Mouse (Mus musculus): ENCODE measurements around the gene Usp15. TPM values are rescaled to one million over a fixed set of nuclear protein-coding genes. Genes with fewer than 3 reads are reported as not detected.

The Usp15 gene
- polyA plus RNA-seq, 1 experiment: 51.8 TPM

- no peak for TF ChIP-seq POLR2A (IDR thresholded peaks at IDR 0.05; ENCODE audit: extremely low read depth, insufficient read depth, low read length)
- no peak for TF ChIP-seq CTCF (IDR thresholded peaks at IDR 0.05; ENCODE audit: extremely low read depth, insufficient read depth, low read length)
- Histone ChIP-seq H3K4me3 (ENCODE audit: insufficient read depth, low read length) (no peak overlapping the region), H3K4me1 (ENCODE audit: control insufficient read depth, insufficient read depth, low read length) (peaks cover 5% of the 10 kb centered on the region), H3K27ac (ENCODE audit: insufficient read depth, low read length) (no peak overlapping the region)
Measured at GRCm38 (mm10) chr10:123183743-123184142, 13.1 kb downstream of the Usp15 start.

DNA sequence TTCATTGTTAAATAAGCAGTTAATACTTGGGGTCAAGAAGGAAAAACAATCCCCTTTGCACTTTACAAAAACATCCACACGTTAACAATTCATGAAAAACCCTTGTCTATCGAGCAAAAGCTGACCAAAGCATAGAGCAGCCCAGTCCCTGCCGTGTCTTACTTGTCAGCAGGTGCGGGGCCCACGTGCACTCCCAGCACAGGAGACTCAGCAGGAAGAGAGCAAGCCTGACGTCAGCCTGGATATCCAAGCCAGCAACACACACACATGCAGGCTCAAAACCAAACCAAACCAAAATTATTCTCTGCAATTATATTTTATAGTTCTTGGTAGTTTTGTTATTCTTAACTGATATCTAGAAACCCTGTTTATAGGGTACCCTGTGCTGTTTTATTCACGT lies 13.6 kb downstream of the Usp15 start:
- no peak overlapping the region for H3K27ac ChIP-seq (ENCODE audit: insufficient read depth, low read length)
- no peak for TF ChIP-seq CTCF (IDR thresholded peaks at IDR 0.05; ENCODE audit: extremely low read depth, insufficient read depth, low read length)
- no peak for TF ChIP-seq POLR2A (IDR thresholded peaks at IDR 0.05; ENCODE audit: extremely low read depth, insufficient read depth, low read length)

DNA sequence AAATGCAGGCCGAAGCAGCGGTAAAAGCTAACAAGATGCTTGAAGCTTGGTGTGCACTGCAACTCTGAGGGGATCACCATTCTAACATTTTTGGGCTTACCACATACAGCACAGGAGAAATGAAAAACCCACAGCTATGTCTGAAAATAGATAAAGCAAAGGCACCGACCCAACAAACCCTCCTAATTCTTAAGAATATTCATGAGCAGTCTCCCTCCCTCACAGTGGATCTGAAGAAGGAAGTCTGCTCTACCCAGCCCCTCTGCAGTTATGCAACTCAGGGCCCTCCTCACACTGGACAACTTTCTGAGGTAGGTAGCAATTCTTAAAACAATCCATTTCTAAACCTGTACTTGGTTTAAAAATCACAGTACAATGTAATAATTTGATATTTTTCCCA lies 14.4 kb downstream of the Usp15 start:
- no peak for TF ChIP-seq POLR2A (IDR thresholded peaks at IDR 0.05; ENCODE audit: extremely low read depth, insufficient read depth, low read length)
- no peak for TF ChIP-seq CTCF (IDR thresholded peaks at IDR 0.05; ENCODE audit: extremely low read depth, insufficient read depth, low read length)
- Histone ChIP-seq H3K27ac (ENCODE audit: insufficient read depth, low read length) (no peak overlapping the region), H3K4me3 (ENCODE audit: insufficient read depth, low read length) (no peak overlapping the region), H3K4me1 (ENCODE audit: control insufficient read depth, insufficient read depth, low read length) (peaks cover 5% of the 10 kb centered on the region)

More for the DNA sequence above, 13.6 kb downstream of the Usp15 start:
- peaks cover 5% of the 10 kb centered on the region for H3K4me1 ChIP-seq (ENCODE audit: control insufficient read depth, insufficient read depth, low read length)
- no peak overlapping the region for H3K4me3 ChIP-seq (ENCODE audit: insufficient read depth, low read length)

- TF ChIP-seq CTCF (IDR thresholded peaks at IDR 0.05; ENCODE audit: extremely low read depth, insufficient read depth, low read length): peak; percentile 32
- no peak for TF ChIP-seq POLR2A (IDR thresholded peaks at IDR 0.05; ENCODE audit: extremely low read depth, insufficient read depth, low read length)
- no peaks in the 10 kb centered on the region for H3K4me1 ChIP-seq (ENCODE audit: control insufficient read depth, insufficient read depth, low read length)
- H3K4me3 ChIP-seq (ENCODE audit: insufficient read depth, low read length): no peak overlapping the region
- no peak overlapping the region for H3K27ac ChIP-seq (ENCODE audit: insufficient read depth, low read length)
Measured at GRCm38 (mm10) chr10:123175771-123176170, 21.0 kb downstream of the Usp15 start.

GRCm38 (mm10) chr10:123170898-123171297 lies 25.9 kb downstream of the Usp15 start:
- Histone ChIP-seq H3K4me3 (ENCODE audit: insufficient read depth, low read length) (no peak overlapping the region), H3K27ac (ENCODE audit: insufficient read depth, low read length) (no peak overlapping the region), H3K4me1 (ENCODE audit: control insufficient read depth, insufficient read depth, low read length) (no peaks in the 10 kb centered on the region)
- TF ChIP-seq CTCF (IDR thresholded peaks at IDR 0.05; ENCODE audit: extremely low read depth, insufficient read depth, low read length) (no peak), POLR2A (IDR thresholded peaks at IDR 0.05; ENCODE audit: extremely low read depth, insufficient read depth, low read length) (no peak)

GRCm38 (mm10) chr10:123165542-123165941 lies 31.3 kb downstream of the Usp15 start:
- H3K4me3 ChIP-seq (ENCODE audit: insufficient read depth, low read length): no peak overlapping the region
- no peaks in the 10 kb centered on the region for H3K4me1 ChIP-seq (ENCODE audit: control insufficient read depth, insufficient read depth, low read length)
- no peak overlapping the region for H3K27ac ChIP-seq (ENCODE audit: insufficient read depth, low read length)
- TF ChIP-seq POLR2A (IDR thresholded peaks at IDR 0.05; ENCODE audit: extremely low read depth, insufficient read depth, low read length) (no peak), CTCF (IDR thresholded peaks at IDR 0.05; ENCODE audit: extremely low read depth, insufficient read depth, low read length) (no peak)

GRCm38 (mm10) chr10:123160508-123160907 lies 36.3 kb downstream of the Usp15 start:
- TF ChIP-seq POLR2A (IDR thresholded peaks at IDR 0.05; ENCODE audit: extremely low read depth, insufficient read depth, low read length) (no peak), CTCF (IDR thresholded peaks at IDR 0.05; ENCODE audit: extremely low read depth, insufficient read depth, low read length) (no peak)
- Histone ChIP-seq H3K27ac (ENCODE audit: insufficient read depth, low read length) (no peak overlapping the region), H3K4me1 (ENCODE audit: control insufficient read depth, insufficient read depth, low read length) (no peaks in the 10 kb centered on the region; the same call in 1 of the 2 replicates), H3K4me3 (ENCODE audit: insufficient read depth, low read length) (no peak overlapping the region)

DNA sequence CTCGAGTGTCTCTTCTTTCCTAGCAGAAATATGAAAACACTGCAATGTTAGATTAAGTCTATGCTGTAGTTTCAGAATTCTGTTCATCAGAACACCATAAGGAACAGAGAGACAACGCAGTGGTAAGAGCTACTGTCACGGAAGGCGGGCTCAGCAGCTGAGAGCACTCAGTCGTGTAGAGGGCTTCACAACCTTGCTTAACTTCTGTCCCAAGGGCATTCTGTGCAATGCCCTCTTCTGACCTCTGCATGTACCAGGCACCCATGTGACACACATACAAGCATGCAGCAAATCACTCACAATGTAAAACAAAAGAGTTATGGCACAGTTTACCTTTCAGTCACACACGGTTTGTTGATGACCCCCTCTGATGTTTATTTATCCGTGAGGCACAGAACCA lies 37.5 kb downstream of the Usp15 start:
- Histone ChIP-seq H3K4me3 (ENCODE audit: insufficient read depth, low read length) (no peak overlapping the region), H3K27ac (ENCODE audit: insufficient read depth, low read length) (no peak overlapping the region), H3K4me1 (ENCODE audit: control insufficient read depth, insufficient read depth, low read length) (no peaks in the 10 kb centered on the region; the same call in 1 of the 2 replicates)
- TF ChIP-seq CTCF (IDR thresholded peaks at IDR 0.05; ENCODE audit: extremely low read depth, insufficient read depth, low read length): no peak
- TF ChIP-seq POLR2A (IDR thresholded peaks at IDR 0.05; ENCODE audit: extremely low read depth, insufficient read depth, low read length): no peak

DNA sequence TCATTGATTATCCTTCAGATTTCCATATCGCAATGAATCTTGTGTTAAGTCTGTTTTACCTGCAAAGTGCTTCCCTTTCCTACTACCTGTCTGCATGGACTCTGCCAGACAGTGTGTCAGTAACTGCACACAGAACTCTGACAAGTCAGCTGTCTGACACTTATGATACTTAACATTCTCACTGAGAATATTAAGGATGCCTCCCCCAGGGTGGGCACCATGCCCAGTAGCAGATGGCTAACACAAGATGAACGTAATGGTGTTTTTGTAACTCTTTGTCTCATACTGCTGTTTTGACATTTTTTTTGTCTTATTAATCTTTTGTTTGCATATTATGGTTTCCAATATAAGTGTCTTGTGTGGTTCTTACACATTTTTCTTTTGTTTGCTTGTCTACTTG lies 40.4 kb downstream of the Usp15 start:
- TF ChIP-seq POLR2A (IDR thresholded peaks at IDR 0.05; ENCODE audit: extremely low read depth, insufficient read depth, low read length) (no peak), CTCF (IDR thresholded peaks at IDR 0.05; ENCODE audit: extremely low read depth, insufficient read depth, low read length) (no peak)
- H3K27ac ChIP-seq (ENCODE audit: insufficient read depth, low read length): no peak overlapping the region
- no peak overlapping the region for H3K4me3 ChIP-seq (ENCODE audit: insufficient read depth, low read length)
- no peaks in the 10 kb centered on the region; the same call in 1 of the 2 replicates for H3K4me1 ChIP-seq (ENCODE audit: control insufficient read depth, insufficient read depth, low read length)

DNA sequence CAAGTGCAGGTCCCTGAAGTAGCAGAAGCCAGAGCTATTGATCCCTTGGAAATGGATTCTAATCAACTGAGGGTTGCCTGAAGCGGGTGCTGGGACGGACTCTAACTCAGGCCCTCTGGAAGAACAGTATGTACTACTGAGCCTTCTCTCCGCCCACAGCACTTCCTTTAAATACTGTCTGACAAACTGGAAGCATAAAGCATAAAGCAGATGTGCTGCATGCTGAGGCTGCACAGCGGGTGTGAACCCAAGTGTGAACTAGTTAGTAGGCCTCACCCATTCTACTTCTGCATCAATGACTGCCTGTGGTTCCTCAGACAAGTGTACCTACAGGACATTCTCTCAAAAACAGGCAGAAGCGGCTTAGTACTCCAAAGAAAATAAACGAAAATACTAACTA lies 41.0 kb downstream of the Usp15 start:
- no peak overlapping the region for H3K4me3 ChIP-seq (ENCODE audit: insufficient read depth, low read length)
- H3K27ac ChIP-seq (ENCODE audit: insufficient read depth, low read length): no peak overlapping the region
- no peaks in the 10 kb centered on the region; the same call in 1 of the 2 replicates for H3K4me1 ChIP-seq (ENCODE audit: control insufficient read depth, insufficient read depth, low read length)
- no peak for TF ChIP-seq CTCF (IDR thresholded peaks at IDR 0.05; ENCODE audit: extremely low read depth, insufficient read depth, low read length)
- TF ChIP-seq POLR2A (IDR thresholded peaks at IDR 0.05; ENCODE audit: extremely low read depth, insufficient read depth, low read length): no peak
